Mouse (Mus musculus) midbrain, embryonic 14.5 days (tissue): Measurements from ENCODE around the gene Acot8. TPM values are rescaled to one million over a fixed set of nuclear protein-coding genes. Genes with fewer than 3 reads are reported as not detected.

Source experiments
- ATAC-seq: fragments of 200-750 bp; cut with Nextera tagmentation; 2 replicates; pipeline ENCODE4 v1.8.0; 2017; ENCODE audit warnings: moderate number of reproducible peaks, moderate library complexity; ENCODE audit not compliant: low FRiP score, low TSS enrichment
- DNase-seq: peaks from one replicate; pipeline ENCODE4 v3.0.0-alpha.2; 2015
- H3K27ac ChIP-seq: fragments of 300-500 bp; sonication (generic); replicated peaks from 2 replicates; pipeline ENCODE4 v1.5.1; 2014; ENCODE audit warnings: mild to moderate bottlenecking, low read depth, low read length, moderate library complexity
- H3K27me3 ChIP-seq: fragments of 300-500 bp; sonication (generic); 2 replicates; pipeline ENCODE4 v1.6.1; 2014; ENCODE audit warnings: low read length, control low read depth, mixed read lengths; ENCODE audit not compliant: control insufficient read depth, insufficient read depth
- H3K36me3 ChIP-seq: fragments of 300-500 bp; sonication (generic); 2 replicates; pipeline ENCODE4 v1.6.1; 2014; ENCODE audit warnings: low read length, control low read depth; ENCODE audit not compliant: control insufficient read depth, insufficient read depth
- H3K4me1 ChIP-seq: fragments of 300-500 bp; sonication (generic); 2 replicates; pipeline ENCODE4 v1.6.1; 2014; ENCODE audit warnings: mild to moderate bottlenecking, antibody characterized with exemption, low read length, control low read depth; ENCODE audit not compliant: control insufficient read depth, insufficient read depth
- H3K4me2 ChIP-seq: fragments of 300-500 bp; sonication (generic); 2 replicates; pipeline ENCODE4 v1.6.1; 2014; ENCODE audit warnings: mild to moderate bottlenecking, low read length, moderate library complexity
- H3K4me3 ChIP-seq: fragments of 300-500 bp; sonication (generic); replicated peaks from 2 replicates; pipeline ENCODE4 v1.5.1; 2014; ENCODE audit warnings: low read depth, low read length
- H3K9ac ChIP-seq: fragments of 300-500 bp; sonication (generic); replicated peaks from 2 replicates; pipeline ENCODE4 v1.6.1; 2014; ENCODE audit warnings: mild to moderate bottlenecking, low read length, moderate library complexity
- H3K9me3 ChIP-seq: fragments of 300-500 bp; sonication (generic); 2 replicates; pipeline ENCODE4 v1.6.1; 2016; ENCODE audit warnings: low read length, control low read depth, mixed read lengths; ENCODE audit not compliant: control insufficient read depth
- WGBS: fragments of 180-500 bp; shearing (Covaris S2); extraction: QIAGEN DNeasy Blood & Tissue Kit; methylation state at CpG from one replicate; pipeline ENCODE4 v1.1.7; 2014; 5-methylcytosine and 5-hydroxymethylcytosine counted together
- polyA plus RNA-seq: library from polyadenylated mRNA; unstranded; fragments of >200 nt; fragmentation: Nextera tagmentation; extraction: Ambion mirVana; gene quantifications from 2 replicates; pipeline ENCODE4 v1.2.1, GENCODE M21; 2014

Acot8 gene
- polyA plus RNA-seq, 1 experiment from 2014 or later = 17.1 TPM

- ATAC-seq (no peak), DNase-seq (no peak)
- Histone ChIP-seq H3K9me3 (no peaks in the 10 kb centered on the region), H3K4me2 (no peak overlapping the region), H3K4me1 (peaks cover 5% of the 10 kb centered on the region), H3K27me3 (no peaks in the 10 kb centered on the region), H3K36me3 (no peaks in the 10 kb centered on the region), H3K27ac (no peak overlapping the region), H3K9ac (no peak overlapping the region), H3K4me3 (no peak overlapping the region)
- WGBS = 82% methylated on average over 14 of the region's 14 CpGs
Measured at GRCm38 (mm10) chr2:164773229-164773988, 31.3 kb downstream of the Acot8 start.

DNA sequence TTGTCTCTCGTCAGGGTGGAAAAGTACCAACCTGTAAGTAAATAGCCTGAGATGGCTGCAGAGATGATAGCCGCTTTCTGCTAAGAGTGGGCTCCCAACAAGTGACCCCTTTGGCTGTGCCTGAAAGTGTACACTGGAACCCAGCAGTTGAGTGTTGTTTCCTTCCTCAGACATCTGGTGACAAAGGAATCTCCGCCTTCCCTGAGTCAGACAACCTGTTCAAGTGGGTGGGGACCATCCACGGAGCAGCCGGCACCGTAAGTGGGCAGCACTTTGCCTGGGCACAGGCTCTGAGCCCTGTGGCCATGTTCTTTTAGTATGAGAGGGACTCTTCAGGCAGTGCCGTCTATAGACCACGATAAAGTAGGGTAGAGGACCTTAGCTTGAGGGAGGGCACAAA lies 33.6 kb downstream of the Acot8 start:
- Histone ChIP-seq H3K4me1 (peaks cover 5% of the 10 kb centered on the region), H3K4me2 (peak overlapping the region; percentile 98), H3K36me3 (peaks cover 20% of the 10 kb centered on the region), H3K9ac (no peak overlapping the region), H3K27me3 (no peaks in the 10 kb centered on the region), H3K9me3 (no peaks in the 10 kb centered on the region), H3K27ac (no peak overlapping the region), H3K4me3 (peak overlapping the region; percentile 68; the same call in 1 of the 2 replicates)
- ATAC-seq = no peak
- 80% methylated on average over 8 of the region's 8 CpGs for WGBS
- no peak for DNase-seq

GRCm38 (mm10) chr2:164770279-164770678 lies 34.4 kb downstream of the Acot8 start:
- 4% methylated on average over 15 of the region's 15 CpGs for WGBS
- DNase-seq = no peak
- no peak for ATAC-seq

GRCm38 (mm10) chr2:164769258-164770037 lies 35.2 kb downstream of the Acot8 start, which contains the start of gene Ube2c:
TSS of gene Ube2c (plus strand) at chr2:164769898.
- Histone ChIP-seq H3K36me3 (peaks cover 35% of the 10 kb centered on the region), H3K4me2 (peak within 1 kb of the TSS; percentile 98), H3K9me3 (no peaks in the 10 kb centered on the region), H3K4me3 (peak within 1 kb of the TSS; percentile 68), H3K27ac (no peak within 1 kb of the TSS), H3K9ac (peak within 1 kb of the TSS; percentile 54), H3K27me3 (no peaks in the 10 kb centered on the region), H3K4me1 (peaks cover 5% of the 10 kb centered on the region)
- WGBS = 2% methylated on average over 53 of the region's 53 CpGs
- ATAC-seq (peak; percentile 99), DNase-seq (peak; percentile 99)

More at GRCm38 (mm10) chr2:164770279-164770678, 34.4 kb downstream of the Acot8 start:
- Histone ChIP-seq H3K4me1 (peaks cover 5% of the 10 kb centered on the region), H3K27me3 (no peaks in the 10 kb centered on the region), H3K4me3 (peak overlapping the region; percentile 68), H3K27ac (no peak overlapping the region), H3K36me3 (peaks cover 28% of the 10 kb centered on the region), H3K4me2 (peak overlapping the region; percentile 98), H3K9ac (peak overlapping the region; percentile 54), H3K9me3 (no peaks in the 10 kb centered on the region)

DNA sequence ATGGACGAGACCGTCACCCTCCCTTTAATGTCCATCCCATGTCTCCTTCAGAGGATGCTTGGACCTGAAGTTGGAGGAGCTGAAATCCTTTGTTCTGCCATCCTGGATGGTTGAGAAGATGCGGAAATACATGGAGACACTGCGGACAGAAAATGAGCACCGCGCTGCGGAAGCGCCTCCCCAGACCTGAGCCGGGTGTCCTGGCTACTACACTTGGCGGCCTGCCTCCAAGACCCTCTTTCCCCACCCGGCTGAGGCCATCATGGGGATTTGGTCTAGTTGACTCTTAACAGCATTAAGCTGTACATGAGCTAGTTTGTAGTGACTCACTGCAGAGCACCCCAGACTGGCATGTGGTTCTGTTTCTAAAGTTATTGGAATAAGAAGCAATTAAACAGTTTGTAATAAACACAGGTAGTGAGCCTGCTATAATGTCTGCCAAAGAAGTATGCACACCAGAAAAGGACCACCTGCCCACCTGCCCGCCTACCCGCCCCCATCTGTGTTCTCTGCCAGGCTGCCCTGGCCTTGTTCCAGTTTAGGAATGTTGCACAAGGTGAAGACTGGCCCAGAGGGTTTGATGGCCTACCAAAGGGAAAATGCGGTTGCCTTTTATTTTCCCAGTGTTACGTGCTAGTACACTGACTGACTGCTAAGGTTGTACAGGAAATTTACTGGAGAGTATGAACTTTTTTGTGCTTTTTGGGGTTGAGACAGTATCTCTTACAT lies 36.7 kb downstream of the Acot8 start:
- H3K27me3 ChIP-seq = no peaks in the 10 kb centered on the region
- no peak overlapping the region for H3K4me2 ChIP-seq
- H3K4me1 ChIP-seq = peaks cover 5% of the 10 kb centered on the region
- H3K9me3 ChIP-seq = no peaks in the 10 kb centered on the region
- DNase-seq = no peak
- no peak for ATAC-seq
- WGBS = 96% methylated on average over 15 of the region's 15 CpGs
- no peak overlapping the region for H3K27ac ChIP-seq
- no peak overlapping the region for H3K9ac ChIP-seq
- H3K4me3 ChIP-seq = no peak overlapping the region
- H3K36me3 ChIP-seq = peaks cover 43% of the 10 kb centered on the region

DNA sequence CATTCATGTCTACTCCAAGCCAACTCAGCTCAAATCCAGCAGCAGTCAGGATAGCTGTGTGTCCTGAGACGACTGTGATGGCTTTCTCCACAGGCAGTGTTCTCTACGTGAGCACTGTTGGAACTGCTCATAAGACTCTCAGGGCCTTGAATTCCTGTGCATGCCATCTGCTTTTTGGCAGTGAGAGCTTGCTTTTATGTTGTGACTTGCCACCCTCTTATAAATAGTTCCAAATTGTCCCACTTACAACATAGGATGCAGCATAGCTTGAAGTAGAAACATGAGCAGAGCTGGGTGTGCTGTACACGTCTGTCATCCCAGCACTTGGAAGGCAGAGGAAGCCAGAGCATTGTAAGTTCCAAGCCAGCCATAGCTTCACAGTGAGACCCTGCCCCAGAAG lies 38.8 kb downstream of the Acot8 start:
- no peak for DNase-seq
- H3K4me2 ChIP-seq = no peak overlapping the region
- no peak for ATAC-seq
- H3K9ac ChIP-seq = no peak overlapping the region
- 78% methylated on average over 3 of the region's 3 CpGs for WGBS
- no peaks in the 10 kb centered on the region for H3K9me3 ChIP-seq
- peaks cover 65% of the 10 kb centered on the region for H3K36me3 ChIP-seq
- H3K4me3 ChIP-seq = no peak overlapping the region
- no peaks in the 10 kb centered on the region for H3K27me3 ChIP-seq
- H3K4me1 ChIP-seq = peaks cover 5% of the 10 kb centered on the region
- no peak overlapping the region for H3K27ac ChIP-seq

- no peaks in the 10 kb centered on the region for H3K27me3 ChIP-seq
- no peak overlapping the region for H3K9ac ChIP-seq
- 89% methylated on average over 7 of the region's 7 CpGs for WGBS
- H3K36me3 ChIP-seq = peaks cover 85% of the 10 kb centered on the region
- ATAC-seq (no peak), DNase-seq (no peak)
- H3K27ac ChIP-seq = no peak overlapping the region
- no peak overlapping the region for H3K4me3 ChIP-seq
- H3K4me2 ChIP-seq = no peak overlapping the region
- H3K4me1 ChIP-seq = no peaks in the 10 kb centered on the region
- H3K9me3 ChIP-seq = no peaks in the 10 kb centered on the region
Measured at GRCm38 (mm10) chr2:164762593-164762992, 42.1 kb downstream of the Acot8 start.

GRCm38 (mm10) chr2:164761971-164762370 lies 42.7 kb downstream of the Acot8 start:
- DNase-seq = no peak
- WGBS = 98% methylated on average over 4 of the region's 4 CpGs
- Histone ChIP-seq H3K4me2 (no peak overlapping the region), H3K27ac (no peak overlapping the region), H3K4me1 (no peaks in the 10 kb centered on the region), H3K27me3 (no peaks in the 10 kb centered on the region), H3K9me3 (no peaks in the 10 kb centered on the region), H3K9ac (no peak overlapping the region), H3K4me3 (no peak overlapping the region), H3K36me3 (peaks cover 85% of the 10 kb centered on the region)
- no peak for ATAC-seq
